Mouse (Mus musculus): Measurements from ENCODE around the gene Tmem54.

Gene Tmem54

GRCm38 (mm10) chr4:129130149-129130548, 24.8 kb downstream of the Tmem54 start:
- DNase-seq (ENCODE audit: low spot score) = peak; percentile 59

- DNase-seq (ENCODE audit: low spot score) = peak; percentile 68
These were observed 25.5 kb downstream of the Tmem54 start for GRCm38 (mm10) chr4:129130755-129131303.

GRCm38 (mm10) chr4:129134799-129135585, 29.6 kb downstream of the Tmem54 start:
- peak; percentile 72 for DNase-seq (ENCODE audit: low spot score)

- no peak for DNase-seq (ENCODE audit: low spot score)
These were observed 30.3 kb downstream of the Tmem54 start for GRCm38 (mm10) chr4:129135637-129136036.

- no peak for DNase-seq (ENCODE audit: low spot score)
These were observed 30.8 kb downstream of the Tmem54 start for GRCm38 (mm10) chr4:129136189-129136578.

GRCm38 (mm10) chr4:129136579-129137391, 31.4 kb downstream of the Tmem54 start, which contains the start of gene Fndc5:
TSS of gene Fndc5 (plus strand) at chr4:129136999.
- DNase-seq (ENCODE audit: low spot score) = no peak

GRCm38 (mm10) chr4:129137392-129138321, 32.3 kb downstream of the Tmem54 start:
- DNase-seq (ENCODE audit: low spot score) = no peak

GRCm38 (mm10) chr4:129139642-129140041, 34.3 kb downstream of the Tmem54 start:
- no peak for DNase-seq (ENCODE audit: low spot score)

- no peak for DNase-seq (ENCODE audit: low spot score)
These were observed 35.5 kb downstream of the Tmem54 start for GRCm38 (mm10) chr4:129140808-129141207.

- no peak for DNase-seq (ENCODE audit: low spot score)
These were observed 36.5 kb downstream of the Tmem54 start for GRCm38 (mm10) chr4:129141560-129142438.

- DNase-seq (ENCODE audit: low spot score) = no peak
These were observed 37.2 kb downstream of the Tmem54 start for GRCm38 (mm10) chr4:129142439-129143045.

GRCm38 (mm10) chr4:129143509-129143908, 38.2 kb downstream of the Tmem54 start:
- no peak for DNase-seq (ENCODE audit: low spot score)

GRCm38 (mm10) chr4:129144401-129145367, 39.3 kb downstream of the Tmem54 start:
- DNase-seq (ENCODE audit: low spot score) = no peak

GRCm38 (mm10) chr4:129145411-129145810, 40.1 kb downstream of the Tmem54 start:
- no peak for DNase-seq (ENCODE audit: low spot score)

GRCm38 (mm10) chr4:129145943-129146342, 40.6 kb downstream of the Tmem54 start:
- DNase-seq (ENCODE audit: low spot score) = no peak

GRCm38 (mm10) chr4:129146392-129146791, 41.0 kb downstream of the Tmem54 start:
- DNase-seq (ENCODE audit: low spot score) = no peak

- no peak for DNase-seq (ENCODE audit: low spot score)
These were observed 42.3 kb downstream of the Tmem54 start for GRCm38 (mm10) chr4:129147552-129148103.

GRCm38 (mm10) chr4:129149321-129149720, 44.0 kb downstream of the Tmem54 start:
- DNase-seq (ENCODE audit: low spot score) = no peak
